Mouse (Mus musculus): Measurements from ENCODE around the gene Grk1. TPM values are rescaled to one million over a fixed set of nuclear protein-coding genes. Genes with fewer than 3 reads are reported as not detected.

Grk1 gene
- polyA plus RNA-seq, 1 experiment = not detected

DNA sequence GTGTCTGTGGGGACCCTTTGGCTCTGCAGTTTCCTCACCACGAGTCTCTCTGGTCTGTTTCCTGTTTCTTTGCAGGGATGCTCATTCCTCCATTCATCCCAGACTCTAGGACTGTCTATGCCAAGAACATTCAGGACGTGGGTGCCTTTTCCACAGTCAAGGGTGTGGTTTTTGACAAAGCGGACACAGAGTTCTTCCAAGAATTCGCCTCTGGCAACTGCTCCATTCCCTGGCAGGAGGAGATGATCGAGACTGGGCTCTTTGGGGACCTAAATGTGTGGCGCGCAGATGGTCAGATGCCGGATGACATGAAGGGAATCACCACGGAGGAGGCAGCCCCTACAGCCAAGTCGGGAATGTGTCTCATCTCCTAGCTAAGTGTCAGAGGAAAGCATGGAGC is 11.0 kb downstream of the Grk1 start:
- H3K36me3 ChIP-seq (ENCODE audit: control insufficient read depth) = no peaks in the 10 kb centered on the region
- H3K4me1 ChIP-seq (ENCODE audit: control insufficient read depth) = no peaks in the 10 kb centered on the region
- TF ChIP-seq TAL1 (IDR thresholded peaks at IDR 0.05; ENCODE audit: low read length) (no peak), GATA1 (IDR thresholded peaks at IDR 0.05; ENCODE audit: low read length) (no peak)
- no peak overlapping the region for H3K4me3 ChIP-seq (replicated peaks)
- no peaks in the 10 kb centered on the region for H3K27me3 ChIP-seq (ENCODE audit: control insufficient read depth)
- no peaks in the 10 kb centered on the region for H3K9me3 ChIP-seq (ENCODE audit: control insufficient read depth, low read length)

- no peaks in the 10 kb centered on the region for H3K4me1 ChIP-seq (ENCODE audit: control insufficient read depth)
- no peaks in the 10 kb centered on the region for H3K9me3 ChIP-seq (ENCODE audit: control insufficient read depth, low read length)
- H3K36me3 ChIP-seq (ENCODE audit: control insufficient read depth) = no peaks in the 10 kb centered on the region
- no peaks in the 10 kb centered on the region for H3K27me3 ChIP-seq (ENCODE audit: control insufficient read depth)
- no peak for TF ChIP-seq TAL1 (IDR thresholded peaks at IDR 0.05; ENCODE audit: low read length)
- H3K4me3 ChIP-seq (replicated peaks) = no peak overlapping the region
These were observed 14.3 kb downstream of the Grk1 start for GRCm38 (mm10) chr8:13419111-13419639.

DNA sequence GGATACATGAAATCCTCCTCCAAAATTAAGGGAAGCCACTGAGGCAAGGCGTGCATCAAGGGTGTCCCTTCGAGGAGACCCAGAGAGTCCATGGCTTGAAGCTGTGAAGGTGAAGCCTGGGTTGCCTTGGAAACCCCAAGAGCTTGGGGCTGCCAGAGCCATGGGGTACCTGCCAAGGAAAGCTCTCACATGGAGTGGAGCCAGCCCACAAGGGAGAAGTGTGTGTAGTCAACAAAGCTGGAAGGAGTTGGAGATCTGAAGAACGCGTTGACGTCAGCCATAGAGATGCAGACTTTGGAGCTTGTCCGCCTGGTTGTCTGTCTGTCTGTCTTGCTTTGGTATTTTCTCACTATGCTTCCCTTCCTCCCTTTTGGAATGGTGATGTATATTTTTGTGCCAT is 16.1 kb downstream of the Grk1 start:
- no peak overlapping the region for H3K4me3 ChIP-seq (replicated peaks)
- no peaks in the 10 kb centered on the region for H3K9me3 ChIP-seq (ENCODE audit: control insufficient read depth, low read length)
- H3K36me3 ChIP-seq (ENCODE audit: control insufficient read depth) = no peaks in the 10 kb centered on the region
- H3K27me3 ChIP-seq (ENCODE audit: control insufficient read depth) = no peaks in the 10 kb centered on the region
- TF ChIP-seq GATA1 (IDR thresholded peaks at IDR 0.05; ENCODE audit: low read length) = no peak
- TF ChIP-seq TAL1 (IDR thresholded peaks at IDR 0.05; ENCODE audit: low read length) = no peak
- H3K4me1 ChIP-seq (ENCODE audit: control insufficient read depth) = no peaks in the 10 kb centered on the region

GRCm38 (mm10) chr8:13427351-13427750 is 22.5 kb downstream of the Grk1 start:
- no peaks in the 10 kb centered on the region for H3K4me1 ChIP-seq (ENCODE audit: control insufficient read depth)
- no peaks in the 10 kb centered on the region for H3K36me3 ChIP-seq (ENCODE audit: control insufficient read depth)
- H3K27me3 ChIP-seq (ENCODE audit: control insufficient read depth) = no peaks in the 10 kb centered on the region; the same call in 1 of the 2 replicates
- no peak overlapping the region for H3K4me3 ChIP-seq (replicated peaks)
- no peaks in the 10 kb centered on the region for H3K9me3 ChIP-seq (ENCODE audit: control insufficient read depth, low read length)
- no peak for TF ChIP-seq TAL1 (IDR thresholded peaks at IDR 0.05; ENCODE audit: low read length)
- no peak for TF ChIP-seq GATA1 (IDR thresholded peaks at IDR 0.05; ENCODE audit: low read length)

GRCm38 (mm10) chr8:13428156-13428555 is 23.3 kb downstream of the Grk1 start:
- no peaks in the 10 kb centered on the region for H3K36me3 ChIP-seq (ENCODE audit: control insufficient read depth)
- H3K27me3 ChIP-seq (ENCODE audit: control insufficient read depth) = no peaks in the 10 kb centered on the region; the same call in 1 of the 2 replicates
- H3K4me1 ChIP-seq (ENCODE audit: control insufficient read depth) = no peaks in the 10 kb centered on the region
- no peaks in the 10 kb centered on the region for H3K9me3 ChIP-seq (ENCODE audit: control insufficient read depth, low read length)
- no peak overlapping the region for H3K4me3 ChIP-seq (replicated peaks)
- no peak for TF ChIP-seq TAL1 (IDR thresholded peaks at IDR 0.05; ENCODE audit: low read length)
- no peak for TF ChIP-seq GATA1 (IDR thresholded peaks at IDR 0.05; ENCODE audit: low read length)

GRCm38 (mm10) chr8:13430412-13430811 is 25.5 kb downstream of the Grk1 start:
- Histone ChIP-seq H3K4me1 (ENCODE audit: control insufficient read depth) (no peaks in the 10 kb centered on the region), H3K4me3 (replicated peaks) (no peak overlapping the region), H3K9me3 (ENCODE audit: control insufficient read depth, low read length) (no peaks in the 10 kb centered on the region), H3K36me3 (ENCODE audit: control insufficient read depth) (no peaks in the 10 kb centered on the region), H3K27me3 (ENCODE audit: control insufficient read depth) (peaks cover 20% of the 10 kb centered on the region)
- TF ChIP-seq TAL1 (IDR thresholded peaks at IDR 0.05; ENCODE audit: low read length) (no peak), GATA1 (IDR thresholded peaks at IDR 0.05; ENCODE audit: low read length) (no peak)

DNA sequence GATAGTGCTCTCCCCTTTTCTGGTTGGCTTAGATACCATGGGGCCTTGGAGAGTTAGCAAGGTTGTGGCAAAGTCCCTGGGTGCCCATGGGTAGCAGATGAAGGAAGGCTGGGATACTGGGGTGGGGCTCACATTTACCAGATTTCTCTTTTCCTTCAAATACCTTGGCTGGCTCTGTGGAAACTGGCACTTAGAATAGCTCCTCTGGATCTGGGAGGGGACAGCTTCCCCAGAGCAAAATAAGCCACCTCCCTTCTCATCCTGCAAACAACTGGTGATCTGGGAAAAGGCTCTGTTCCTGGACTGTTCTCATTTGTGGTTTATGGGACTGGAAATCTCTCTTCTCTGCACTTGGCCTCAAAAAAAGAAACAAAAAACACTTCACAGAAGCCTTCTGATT is 26.0 kb downstream of the Grk1 start:
- Histone ChIP-seq H3K27me3 (ENCODE audit: control insufficient read depth) (peaks cover 24% of the 10 kb centered on the region), H3K36me3 (ENCODE audit: control insufficient read depth) (no peaks in the 10 kb centered on the region), H3K9me3 (ENCODE audit: control insufficient read depth, low read length) (no peaks in the 10 kb centered on the region), H3K4me1 (ENCODE audit: control insufficient read depth) (no peaks in the 10 kb centered on the region), H3K4me3 (replicated peaks) (no peak overlapping the region)
- TF ChIP-seq TAL1 (IDR thresholded peaks at IDR 0.05; ENCODE audit: low read length) = no peak
- TF ChIP-seq GATA1 (IDR thresholded peaks at IDR 0.05; ENCODE audit: low read length) = no peak

DNA sequence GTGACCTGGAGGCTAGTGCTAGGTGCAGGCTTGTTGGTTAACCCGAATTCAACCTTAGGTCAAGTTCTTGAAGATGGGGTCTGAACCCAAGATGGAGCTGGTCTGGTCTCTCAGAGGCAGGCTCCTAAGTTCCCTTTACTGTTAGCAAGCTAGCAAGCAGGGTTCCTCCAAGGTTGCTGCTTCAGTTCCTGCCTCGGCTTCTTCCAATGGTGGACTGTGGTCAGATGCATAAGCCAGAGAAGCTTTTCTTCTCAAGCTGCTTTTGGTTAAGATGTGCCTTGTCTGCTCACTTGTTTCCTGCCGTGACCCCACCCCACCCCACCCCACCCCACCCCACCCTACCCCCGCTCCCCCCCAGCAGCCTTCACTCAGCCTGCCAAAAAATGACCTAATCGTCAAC is 28.2 kb downstream of the Grk1 start:
- peaks cover 36% of the 10 kb centered on the region for H3K27me3 ChIP-seq (ENCODE audit: control insufficient read depth)

DNA sequence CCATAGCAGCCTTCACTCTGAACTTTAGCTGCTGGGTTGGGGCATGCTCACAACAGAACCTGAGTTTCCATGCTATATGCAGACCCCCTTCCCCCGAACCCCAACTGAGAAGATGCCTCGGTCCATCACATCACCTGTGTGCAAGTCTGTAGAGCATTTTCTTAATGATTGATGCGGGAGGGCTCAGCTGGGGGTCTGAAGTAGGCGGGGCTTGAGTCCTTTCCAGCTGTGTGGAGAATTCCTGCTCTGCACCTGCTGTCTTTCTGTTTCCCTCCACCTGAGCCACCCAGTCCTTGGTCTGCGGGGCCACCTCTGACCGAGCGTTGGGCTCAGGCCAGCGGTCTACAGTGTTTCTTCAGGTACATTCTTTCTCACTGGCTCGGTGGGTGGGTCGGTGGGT is 30.0 kb downstream of the Grk1 start, which contains the start of gene Tmem255b:
Gene Tmem255b (plus strand): TSS at position 301 of the 400 bp plus-strand sequence.
- Histone ChIP-seq H3K9me3 (ENCODE audit: control insufficient read depth, low read length) (no peaks in the 10 kb centered on the region), H3K4me1 (ENCODE audit: control insufficient read depth) (no peaks in the 10 kb centered on the region), H3K36me3 (ENCODE audit: control insufficient read depth) (no peaks in the 10 kb centered on the region), H3K27me3 (ENCODE audit: control insufficient read depth) (peaks cover 36% of the 10 kb centered on the region), H3K4me3 (replicated peaks) (no peak within 1 kb of the TSS)
- no peak for TF ChIP-seq GATA1 (IDR thresholded peaks at IDR 0.05; ENCODE audit: low read length)
- no peak for TF ChIP-seq TAL1 (IDR thresholded peaks at IDR 0.05; ENCODE audit: low read length)

More for the DNA sequence above, 28.2 kb downstream of the Grk1 start:
- H3K4me3 ChIP-seq (replicated peaks) = no peak overlapping the region
- no peaks in the 10 kb centered on the region for H3K36me3 ChIP-seq (ENCODE audit: control insufficient read depth)
- no peaks in the 10 kb centered on the region for H3K4me1 ChIP-seq (ENCODE audit: control insufficient read depth)
- H3K9me3 ChIP-seq (ENCODE audit: control insufficient read depth, low read length) = no peaks in the 10 kb centered on the region
- TF ChIP-seq GATA1 (IDR thresholded peaks at IDR 0.05; ENCODE audit: low read length) (no peak), TAL1 (IDR thresholded peaks at IDR 0.05; ENCODE audit: low read length) (no peak)

- H3K36me3 ChIP-seq (ENCODE audit: control insufficient read depth) = no peaks in the 10 kb centered on the region
- H3K9me3 ChIP-seq (ENCODE audit: control insufficient read depth, low read length) = no peaks in the 10 kb centered on the region
- no peak overlapping the region for H3K4me3 ChIP-seq (replicated peaks)
- H3K27me3 ChIP-seq (ENCODE audit: control insufficient read depth) = peaks cover 36% of the 10 kb centered on the region
- no peaks in the 10 kb centered on the region for H3K4me1 ChIP-seq (ENCODE audit: control insufficient read depth)
- no peak for TF ChIP-seq GATA1 (IDR thresholded peaks at IDR 0.05; ENCODE audit: low read length)
- no peak for TF ChIP-seq TAL1 (IDR thresholded peaks at IDR 0.05; ENCODE audit: low read length)
These were observed 31.2 kb downstream of the Grk1 start for GRCm38 (mm10) chr8:13436052-13436451.

Data from erythroblast, embryonic 14.5 days (primary cell).